9 mouse cellular contexts compared by ENCODE assay signal in genomic region chr11:116571767-116572679, GRCm38 (mm10). TPM values are rescaled to one million over a fixed set of nuclear protein-coding genes. Genes with fewer than 3 reads are reported as not detected.
A peak's percentile ranks its signal among the peaks of the same experiment; 100 is the strongest.
DNase-seq lines count a peak whose midpoint lies in the region; ATAC-seq and TF ChIP-seq lines count a peak whose summit lies in the region.
"Had no signal": no experiment of that assay in that cellular context is flagged by ENCODE, and none has a peak within 500 bp of the region (broad histone marks: within the 10 kb centered on the region; RNA-seq: fewer than 3 reads in every experiment).

No protein-coding gene starts in this region.

- intact Hi-C loops in heart, postnatal 10 days (cut with DNase I) = no loop called here

- H3K9me3 ChIP-seq in forebrain, postnatal 0 days (ENCODE audit: low read length) = no peaks in the 10 kb centered on the region
- H3K9me3 ChIP-seq: limb, embryonic 15.5 days had no signal

- no peak overlapping the region for H3K9ac ChIP-seq in forebrain, postnatal 0 days
- H3K9ac ChIP-seq: limb, embryonic 15.5 days had no signal

- H3K4me1 ChIP-seq in forebrain, postnatal 0 days (ENCODE audit: insufficient read depth) = no peaks in the 10 kb centered on the region; the same call in 1 of the 2 replicates

- H3K27me3 ChIP-seq in forebrain, postnatal 0 days (ENCODE audit: insufficient read depth, low read length) = no peaks in the 10 kb centered on the region
- H3K27me3 ChIP-seq: limb, embryonic 15.5 days had no signal

- no peak for ATAC-seq in forebrain, postnatal 0 days

- no peak for TF ChIP-seq CTCF in forebrain, postnatal 0 days (IDR thresholded peaks at IDR 0.05; ENCODE audit: low read depth)

- DNase-seq in lung, postnatal 14 days = peak; percentile 28
- DNase-seq in lung, postnatal 10 days = no peak
- DNase-seq in brain, adult 2 months (ENCODE audit: low read depth, low spot score) = peak; percentile 57
- DNase-seq in heart, postnatal 10 days = peak; percentile 65 to 69
- peak; percentile 61 to 78 for DNase-seq in spleen, postnatal 36 days (ENCODE audit: low spot score in 2 of 2)
- no peak for DNase-seq in thymus, postnatal 10 days (ENCODE audit: low spot score in 2 of 2)
- no peak for DNase-seq in forebrain, postnatal 0 days
- no peak for DNase-seq in left cerebral cortex, adult 18-20 months (ENCODE audit: low spot score in 2 of 2)

- peaks cover 4% of the 10 kb centered on the region; the same call in 1 of the 2 replicates for H3K36me3 ChIP-seq in forebrain, postnatal 0 days (ENCODE audit: insufficient read depth)
- H3K36me3 ChIP-seq: limb, embryonic 15.5 days had no signal

- no peak overlapping the region for H3K27ac ChIP-seq in forebrain, postnatal 0 days (ENCODE audit: low read depth, low read length)
- H3K27ac ChIP-seq: limb, embryonic 15.5 days had no signal

- WGBS in forebrain, postnatal 0 days = 77% methylated on average over 19 of the region's 19 CpGs

- no peak overlapping the region for H3K4me2 ChIP-seq in forebrain, postnatal 0 days (ENCODE audit: low read depth)
- H3K4me2 ChIP-seq: limb, embryonic 15.5 days had no signal

- H3K4me3 ChIP-seq in forebrain, postnatal 0 days (ENCODE audit: low read depth, low read length) = no peak overlapping the region
- H3K4me3 ChIP-seq: limb, embryonic 15.5 days had no signal

RNA-seq across cellular contexts. Expression of gene Ube2o, which starts 9.2 kb away (rescaled TPM):
- 10 to 100 TPM; 28.5 to 33.7 TPM for total RNA-seq in heart, postnatal 10 days (2021)
- 81.3 and 94.1 TPM in 2 replicates for total RNA-seq in forebrain, postnatal 0 days (2014; rRNA removed)
- 26.6 and 32.1 TPM in 2 replicates for polyA plus RNA-seq in forebrain, postnatal 0 days (2015; fragmentation: Nextera tagmentation; extraction: Ambion mirVana)
- total RNA-seq in left cerebral cortex, adult 18-20 months (2021) = 100 to 1,000 TPM; 123 TPM

RNA-seq across cellular contexts. Expression of gene Aanat, which starts 14.2 kb away (rescaled TPM):
- not detected for total RNA-seq in heart, postnatal 10 days (2021)
- 0.31 and 0.62 TPM in 2 replicates for total RNA-seq in forebrain, postnatal 0 days (2014; rRNA removed)
- 0.88 and 0.89 TPM in 2 replicates for polyA plus RNA-seq in forebrain, postnatal 0 days (2015; fragmentation: Nextera tagmentation; extraction: Ambion mirVana)
- total RNA-seq in left cerebral cortex, adult 18-20 months (2021) = 1 to 10 TPM in 1 of 2 experiments, under 1 TPM in 1; 0.56 to 1.4 TPM
- polyA plus RNA-seq: limb, embryonic 15.5 days had no signal

RNA-seq across cellular contexts. Expression of gene Sphk1, which starts 41.3 kb away (rescaled TPM):
- total RNA-seq in heart, postnatal 10 days (2021) = 1 to 10 TPM; 2.5 to 3.9 TPM
- total RNA-seq in forebrain, postnatal 0 days (2014; rRNA removed) = 12.7 and 13.8 TPM in 2 replicates
- polyA plus RNA-seq in forebrain, postnatal 0 days (2015; fragmentation: Nextera tagmentation; extraction: Ambion mirVana) = 8.7 and 10.2 TPM in 2 replicates
- 1 to 10 TPM; 7.9 to 9.9 TPM for total RNA-seq in left cerebral cortex, adult 18-20 months (2021)

RNA-seq across cellular contexts. Expression of gene Rhbdf2, which starts 54.8 kb away (rescaled TPM):
- total RNA-seq in heart, postnatal 10 days (2021) = 10 to 100 TPM; 15.4 to 17.7 TPM
- total RNA-seq in forebrain, postnatal 0 days (2014; rRNA removed) = 1.6 and 1.9 TPM in 2 replicates
- polyA plus RNA-seq in forebrain, postnatal 0 days (2015; fragmentation: Nextera tagmentation; extraction: Ambion mirVana) = 0.75 and 0.97 TPM in 2 replicates
- total RNA-seq in left cerebral cortex, adult 18-20 months (2021) = 1 to 10 TPM; 1.6 to 1.9 TPM

Comparison
In these comparisons a context has a peak if more than half of its experiments do, and no peak if none do; other contexts are left out.
1. DNase-seq: peak in lung, postnatal 14 days (single experiment), brain, adult 2 months (single experiment), heart, postnatal 10 days (2 of 2) and spleen, postnatal 36 days (2 of 2); none in lung, postnatal 10 days (single experiment), thymus, postnatal 10 days (0 of 2), forebrain, postnatal 0 days (single experiment) and left cerebral cortex, adult 18-20 months (0 of 2).